Mouse (Mus musculus) limb, embryonic 13.5 days (tissue): ENCODE data around the gene Casp3. TPM values are rescaled to one million over a fixed set of nuclear protein-coding genes. Genes with fewer than 3 reads are reported as not detected.
A peak's percentile ranks its signal among the peaks of the same experiment; 100 is the strongest.
"Not testable (repeated sequence)": the region's sequence is repeated elsewhere in the genome, so short reads cannot be mapped to it uniquely, and the experiment has no call there.

ENCODE experiments used
- ATAC-seq: fragments of 200-750 bp; cut with Nextera tagmentation; 2 replicates; pipeline ENCODE4 v1.8.0; 2017; ENCODE audit warnings: low read depth, moderate number of reproducible peaks, moderate TSS enrichment; ENCODE audit not compliant: low FRiP score
- H3K27ac ChIP-seq: fragments of 300-500 bp; sonication (generic); 2 replicates; pipeline ENCODE4 v1.5.1; 2015; ENCODE audit warnings: inconsistent platforms, mild to moderate bottlenecking, moderate library complexity
- H3K27me3 ChIP-seq: fragments of 300-500 bp; sonication (generic); 2 replicates; pipeline ENCODE4 v1.6.1; 2015; ENCODE audit warnings: mild to moderate bottlenecking, inconsistent platforms
- H3K36me3 ChIP-seq: fragments of 300-500 bp; sonication (generic); 2 replicates; pipeline ENCODE4 v1.6.1; 2015; ENCODE audit warnings: inconsistent platforms, mild to moderate bottlenecking, moderate library complexity
- H3K4me1 ChIP-seq: fragments of 300-500 bp; sonication (generic); 2 replicates; pipeline ENCODE4 v1.6.1; 2015; ENCODE audit warnings: inconsistent platforms
- H3K4me2 ChIP-seq: fragments of 300-500 bp; sonication (generic); replicated peaks from 2 replicates; pipeline ENCODE4 v1.6.1; 2015; ENCODE audit warnings: inconsistent platforms, mild to moderate bottlenecking, moderate library complexity
- H3K4me3 ChIP-seq: fragments of 300-500 bp; sonication (generic); 2 replicates; pipeline ENCODE4 v1.5.1; 2015; ENCODE audit warnings: moderate library complexity, mild to moderate bottlenecking, inconsistent platforms
- H3K9ac ChIP-seq: fragments of 300-500 bp; sonication (generic); 2 replicates; pipeline ENCODE4 v1.6.1; 2015; ENCODE audit warnings: mild to moderate bottlenecking, inconsistent platforms
- H3K9me3 ChIP-seq: fragments of 300-500 bp; sonication (generic); 2 replicates; pipeline ENCODE4 v1.6.1; 2016; ENCODE audit warnings: inconsistent platforms
- WGBS: fragments of 180-500 bp; shearing (Covaris S2); methylation state at CpG from one replicate; pipeline ENCODE4 v1.1.7; 2015; 5-methylcytosine and 5-hydroxymethylcytosine counted together
- polyA plus RNA-seq: library from polyadenylated mRNA; unstranded; fragments of >200 nt; fragmentation: Nextera tagmentation; extraction: Ambion mirVana; gene quantifications from 2 replicates; pipeline ENCODE4 v1.2.1, GENCODE M21; 2015

Casp3 gene
- polyA plus RNA-seq: 107 and 109 TPM in 2 replicates

DNA sequence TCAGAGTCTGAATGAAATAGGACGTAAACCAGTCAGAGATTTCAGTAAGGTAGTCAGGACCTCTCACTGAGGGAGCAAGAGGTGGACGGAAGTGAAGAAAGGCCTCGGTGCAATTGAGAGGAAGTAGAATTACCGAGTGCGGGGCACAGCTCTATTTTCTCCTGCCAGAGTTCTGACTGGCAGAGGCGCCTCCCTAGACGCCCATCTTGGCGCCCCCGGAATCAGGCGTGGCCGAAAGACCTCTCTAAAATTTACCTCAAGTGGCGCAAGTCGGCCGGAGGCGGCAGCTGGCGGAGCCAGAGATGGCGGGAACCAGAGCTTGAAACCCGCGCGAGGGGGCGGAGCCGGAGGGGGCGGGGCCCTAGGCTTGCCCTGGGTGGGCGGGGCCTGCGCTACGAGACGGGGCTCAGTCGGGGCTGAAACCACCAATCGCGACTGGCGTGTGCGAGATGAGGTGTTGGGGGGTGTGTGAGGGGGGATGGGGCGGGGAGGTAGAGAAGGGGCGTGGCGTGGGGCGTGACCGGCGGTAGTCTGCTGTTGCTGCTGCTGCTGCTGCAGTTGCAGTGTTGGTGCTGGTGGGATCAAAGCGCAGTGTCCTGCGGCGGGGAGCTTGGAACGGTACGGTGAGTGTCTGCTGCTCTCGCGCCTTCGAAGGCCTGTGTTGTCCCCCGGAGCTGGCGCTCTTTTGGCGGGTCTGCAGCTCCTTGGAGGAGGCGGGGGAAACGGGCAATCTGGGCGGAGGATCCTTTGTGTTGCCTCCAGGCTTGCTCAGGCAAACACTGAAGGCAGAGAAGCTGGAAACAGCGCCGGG lies at the start of gene Casp3, which contains the start of gene Primpol:
Gene Casp3 (plus strand): TSS at position 413 of the 811 bp plus-strand sequence.
Gene Primpol (minus strand): TSS at position 334 of the 811 bp plus-strand sequence.
- peak; percentile 97 for ATAC-seq
- peak within 1 kb of the TSS; percentile 82 for H3K4me3 ChIP-seq

DNA sequence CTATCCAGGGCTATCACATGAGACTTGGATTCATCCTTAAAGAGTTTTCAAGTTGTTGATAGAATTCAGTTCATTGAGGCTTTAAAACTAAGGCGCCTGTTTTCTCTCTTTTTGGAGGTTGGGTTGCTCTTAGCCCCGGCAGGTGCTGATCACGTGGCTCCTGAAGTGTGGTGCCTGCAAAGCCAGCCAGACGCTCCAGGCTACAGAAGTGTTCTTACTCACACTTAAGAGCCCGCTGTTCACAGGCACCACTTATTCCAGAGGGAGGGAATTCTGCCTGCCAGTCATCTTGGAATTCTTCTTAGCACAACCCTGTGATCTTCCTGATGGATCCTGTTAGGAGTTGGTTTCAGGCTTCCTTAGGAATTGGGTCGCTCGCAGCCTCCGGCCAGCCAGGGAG lies 49.1 kb upstream of the Casp3 start:
- Histone ChIP-seq H3K9ac (no peak overlapping the region), H3K27me3 (no peaks in the 10 kb centered on the region), H3K4me2 (no peak overlapping the region), H3K4me1 (no peaks in the 10 kb centered on the region), H3K27ac (no peak overlapping the region), H3K9me3 (no peaks in the 10 kb centered on the region), H3K36me3 (peaks cover 27% of the 10 kb centered on the region), H3K4me3 (no peak overlapping the region)
- ATAC-seq: no peak
- 72% methylated on average over 8 of the region's 8 CpGs for whole genome bisulfite sequencing

More for the DNA sequence above, at the start of gene Casp3, which contains the start of gene Primpol:
- H3K9ac ChIP-seq: peak within 1 kb of the TSS; percentile 90
- under 1% methylated on average over 51 of the region's 54 CpGs for WGBS
- no peaks in the 10 kb centered on the region for H3K9me3 ChIP-seq
- peaks cover 37% of the 10 kb centered on the region for H3K4me1 ChIP-seq
- H3K4me2 ChIP-seq: peak within 1 kb of the TSS; percentile 94
- H3K27me3 ChIP-seq: no peaks in the 10 kb centered on the region
- H3K36me3 ChIP-seq: no peaks in the 10 kb centered on the region
- peak within 1 kb of the TSS; percentile 94 for H3K27ac ChIP-seq

- Histone ChIP-seq H3K9me3 (no peaks in the 10 kb centered on the region), H3K4me1 (no peaks in the 10 kb centered on the region), H3K27me3 (no peaks in the 10 kb centered on the region), H3K9ac (no peak overlapping the region), H3K4me3 (no peak overlapping the region), H3K27ac (no peak overlapping the region), H3K4me2 (no peak overlapping the region), H3K36me3 (peaks cover 29% of the 10 kb centered on the region)
- WGBS: 81% methylated on average over 2 of the region's 2 CpGs
- ATAC-seq: no peak
Observed at GRCm38 (mm10) chr8:46568942-46569341, 48.1 kb upstream of the Casp3 start.

DNA sequence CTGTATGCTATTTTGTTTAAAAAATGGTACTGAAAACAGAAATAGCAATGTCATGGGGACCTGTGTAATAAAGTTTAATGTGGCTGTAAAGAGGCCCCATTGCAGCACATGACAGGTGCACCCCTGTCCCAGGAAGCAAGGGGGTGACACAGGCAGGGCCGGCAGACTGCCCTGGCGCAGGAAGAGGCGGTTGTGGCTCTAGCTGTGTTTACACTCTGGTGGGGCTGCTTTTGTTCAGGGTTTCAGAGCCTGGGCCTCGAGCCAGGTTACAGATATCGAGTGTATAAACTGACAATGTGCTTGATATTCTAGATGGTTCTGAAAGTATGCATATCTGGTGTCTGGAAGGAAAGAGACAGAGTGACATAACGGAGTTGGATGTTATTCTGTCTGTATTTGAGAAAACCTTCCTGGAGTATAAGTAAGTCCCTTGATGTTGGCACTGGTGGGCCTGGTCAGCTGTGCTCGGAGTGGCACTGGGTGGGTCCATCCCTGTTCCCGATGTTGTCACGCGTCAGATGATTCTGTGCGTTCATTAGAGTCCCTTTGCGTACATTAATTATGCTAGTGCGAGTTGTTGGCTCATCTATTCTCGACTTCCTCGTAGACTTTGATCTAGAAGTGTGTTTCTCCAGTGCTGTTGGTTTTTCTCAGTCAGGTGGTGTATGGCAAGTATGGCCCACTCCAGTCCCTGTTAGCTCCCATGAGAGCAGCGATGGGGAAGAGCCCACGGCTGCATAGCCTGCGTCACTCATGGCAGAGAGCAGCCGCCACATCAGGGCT lies 47.2 kb upstream of the Casp3 start:
- WGBS: 85% methylated on average over 19 of the region's 19 CpGs
- no peaks in the 10 kb centered on the region for H3K4me1 ChIP-seq
- H3K9ac ChIP-seq: no peak overlapping the region
- H3K9me3 ChIP-seq: no peaks in the 10 kb centered on the region
- H3K4me3 ChIP-seq: no peak overlapping the region
- no peaks in the 10 kb centered on the region for H3K27me3 ChIP-seq
- no peak overlapping the region for H3K27ac ChIP-seq
- no peak for ATAC-seq
- H3K36me3 ChIP-seq: peaks cover 37% of the 10 kb centered on the region
- no peak overlapping the region for H3K4me2 ChIP-seq

DNA sequence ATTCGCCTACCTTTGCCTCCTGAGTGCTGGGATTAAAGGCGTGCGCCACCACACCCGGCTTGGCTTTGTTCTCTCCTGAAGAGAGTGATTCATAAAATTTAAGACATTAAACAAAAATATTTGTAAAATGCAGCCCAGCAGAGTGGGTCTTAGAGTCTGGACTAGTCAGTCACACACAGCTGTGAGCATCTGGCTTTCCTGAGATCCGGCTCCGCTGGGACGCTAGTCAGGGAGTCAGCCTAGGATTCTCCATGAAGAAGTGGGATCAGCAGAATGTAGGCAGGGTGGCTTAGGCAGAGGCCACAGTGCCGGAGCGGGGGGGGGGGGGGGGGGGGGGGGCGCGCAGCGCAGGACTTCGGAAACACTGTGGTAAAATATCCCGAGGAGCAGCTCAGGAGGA lies 46.4 kb upstream of the Casp3 start:
- no peak overlapping the region for H3K4me2 ChIP-seq
- WGBS: 92% methylated on average over 9 of the region's 14 CpGs
- no peak overlapping the region for H3K4me3 ChIP-seq
- H3K36me3 ChIP-seq: peaks cover 33% of the 10 kb centered on the region
- H3K9me3 ChIP-seq: no peaks in the 10 kb centered on the region
- H3K27me3 ChIP-seq: no peaks in the 10 kb centered on the region
- no peak overlapping the region for H3K27ac ChIP-seq
- H3K9ac ChIP-seq: no peak overlapping the region
- no peaks in the 10 kb centered on the region for H3K4me1 ChIP-seq
- ATAC-seq: no peak

GRCm38 (mm10) chr8:46573446-46573845 lies 43.6 kb upstream of the Casp3 start:
- Histone ChIP-seq H3K4me1 (no peaks in the 10 kb centered on the region), H3K4me2 (no peak overlapping the region), H3K27ac (no peak overlapping the region), H3K27me3 (no peaks in the 10 kb centered on the region), H3K9ac (no peak overlapping the region), H3K4me3 (no peak overlapping the region), H3K36me3 (peaks cover 50% of the 10 kb centered on the region), H3K9me3 (no peaks in the 10 kb centered on the region)
- ATAC-seq: no peak
- WGBS: 72% methylated on average over 2 of the region's 2 CpGs

DNA sequence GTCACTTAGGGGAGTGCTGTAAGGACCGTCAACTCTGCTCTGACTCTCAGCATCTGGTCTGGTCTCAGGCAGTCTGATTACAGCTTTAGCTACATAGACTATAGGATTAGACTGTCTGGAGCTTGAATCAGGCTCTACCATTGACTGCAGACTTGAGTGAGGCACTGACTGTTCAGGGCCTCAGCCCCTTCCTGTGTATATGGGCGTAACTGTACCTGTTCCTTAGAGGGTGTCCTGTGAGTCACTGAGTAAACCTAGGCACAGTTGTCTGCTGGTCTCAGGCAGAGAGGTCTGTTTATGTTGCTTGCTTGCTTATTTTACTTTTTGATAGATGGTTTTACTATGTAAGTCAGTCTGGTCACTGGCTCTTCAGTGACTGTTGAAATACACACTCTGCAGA lies 43.1 kb upstream of the Casp3 start:
- WGBS: 82% methylated on average over 2 of the region's 2 CpGs
- H3K4me1 ChIP-seq: no peaks in the 10 kb centered on the region
- no peak overlapping the region for H3K9ac ChIP-seq
- H3K27me3 ChIP-seq: no peaks in the 10 kb centered on the region
- H3K9me3 ChIP-seq: no peaks in the 10 kb centered on the region
- ATAC-seq: no peak
- H3K36me3 ChIP-seq: peaks cover 55% of the 10 kb centered on the region
- H3K4me3 ChIP-seq: no peak overlapping the region
- no peak overlapping the region for H3K27ac ChIP-seq
- no peak overlapping the region for H3K4me2 ChIP-seq

- no peak overlapping the region for H3K27ac ChIP-seq
- H3K4me1 ChIP-seq: no peaks in the 10 kb centered on the region
- no peak overlapping the region for H3K9ac ChIP-seq
- H3K9me3 ChIP-seq: no peaks in the 10 kb centered on the region
- H3K27me3 ChIP-seq: no peaks in the 10 kb centered on the region
- H3K4me2 ChIP-seq: no peak overlapping the region
- WGBS: 94% methylated on average over 9 of the region's 9 CpGs
- no peak overlapping the region for H3K4me3 ChIP-seq
- ATAC-seq: no peak
- H3K36me3 ChIP-seq: peaks cover 73% of the 10 kb centered on the region
Observed at GRCm38 (mm10) chr8:46578794-46579193, 38.3 kb upstream of the Casp3 start.

DNA sequence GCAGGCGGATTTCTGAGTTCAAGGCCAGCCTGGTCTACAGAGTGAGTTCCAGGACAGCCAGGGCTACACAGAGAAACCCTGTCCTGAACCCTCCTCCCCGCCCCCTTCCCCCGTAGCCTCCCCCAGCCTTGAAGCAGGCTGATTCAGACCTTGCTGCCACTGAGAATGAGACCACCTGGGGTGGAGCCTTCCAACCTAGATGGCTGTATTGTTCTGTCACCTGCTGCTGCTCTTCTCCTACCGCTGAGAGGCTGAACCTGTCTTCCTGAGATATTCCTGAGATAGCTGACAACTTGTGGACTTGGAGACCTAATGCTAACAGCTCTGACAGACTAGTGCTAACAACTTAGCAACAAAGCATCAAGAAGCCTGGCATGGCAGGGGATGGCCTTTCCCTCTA lies 32.8 kb upstream of the Casp3 start:
- 46% methylated on average over 4 of the region's 4 CpGs for WGBS
- ATAC-seq, H3K9ac ChIP-seq: not testable (repeated sequence)

GRCm38 (mm10) chr8:46585576-46585975 lies 31.5 kb upstream of the Casp3 start:
- 74% methylated on average over 3 of the region's 3 CpGs for WGBS
- H3K4me3 ChIP-seq: no peak overlapping the region
- H3K27me3 ChIP-seq: no peaks in the 10 kb centered on the region
- peaks cover 22% of the 10 kb centered on the region for H3K36me3 ChIP-seq
- H3K9ac ChIP-seq: no peak overlapping the region
- no peak overlapping the region for H3K4me2 ChIP-seq
- no peak for ATAC-seq
- 0 out of 2 replicates have a peak, but pooled peaks cover 3% of the 10 kb centered on the region for H3K4me1 ChIP-seq
- no peak overlapping the region for H3K27ac ChIP-seq
- no peaks in the 10 kb centered on the region for H3K9me3 ChIP-seq

More for the DNA sequence above, 32.8 kb upstream of the Casp3 start:
- not testable (repeated sequence) for H3K4me3 ChIP-seq, H3K27me3 ChIP-seq, H3K4me2 ChIP-seq, H3K9me3 ChIP-seq, H3K27ac ChIP-seq, H3K4me1 ChIP-seq
- peaks cover 32% of the 10 kb centered on the region for H3K36me3 ChIP-seq

DNA sequence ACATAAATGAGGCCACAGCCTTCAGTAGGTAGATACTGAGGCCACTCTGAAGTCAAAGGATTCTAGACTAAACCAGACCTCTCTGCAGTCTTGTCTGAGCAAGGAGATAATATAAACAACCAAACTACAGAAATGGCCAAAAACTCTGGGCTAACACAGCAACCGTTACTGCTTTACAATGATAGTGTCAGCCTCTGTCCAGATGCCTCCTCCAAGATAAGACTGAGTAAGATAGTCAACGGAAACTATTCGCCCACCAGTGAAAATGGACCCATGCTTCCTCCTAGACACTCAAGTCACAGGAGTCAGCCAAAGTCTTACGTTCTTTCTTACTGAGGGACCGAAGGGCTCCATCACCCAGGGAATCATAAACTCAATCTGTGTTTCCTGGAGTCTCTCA lies 29.2 kb upstream of the Casp3 start:
- 84% methylated on average over 5 of the region's 5 CpGs for WGBS
- no peak for ATAC-seq

DNA sequence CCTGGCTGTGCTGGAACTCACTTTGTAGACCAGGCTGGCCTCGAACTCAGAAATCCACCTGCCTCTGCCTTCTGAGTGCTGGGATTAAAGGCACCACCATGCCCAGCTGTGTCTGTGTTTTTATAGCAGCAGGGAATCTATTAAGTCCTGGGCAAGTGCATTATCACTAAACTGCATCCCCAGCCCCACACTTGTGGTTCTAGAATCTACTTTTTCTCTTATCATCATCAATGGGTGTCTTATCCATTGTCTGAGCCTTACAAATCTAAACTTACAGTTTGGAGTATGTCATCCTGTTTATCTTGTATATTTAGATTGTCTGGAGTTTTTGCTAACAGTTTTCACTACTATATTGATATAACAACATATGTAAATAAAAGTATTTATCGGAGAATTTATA lies 28.4 kb upstream of the Casp3 start:
- H3K36me3 ChIP-seq: peaks cover 5% of the 10 kb centered on the region; the same call in 1 of the 2 replicates
- H3K4me2 ChIP-seq: no peak overlapping the region
- H3K9ac ChIP-seq: no peak overlapping the region
- H3K27ac ChIP-seq: no peak overlapping the region
- 94% methylated on average over 2 of the region's 2 CpGs for WGBS
- H3K27me3 ChIP-seq: no peaks in the 10 kb centered on the region
- H3K4me1 ChIP-seq: 0 out of 2 replicates have a peak, but pooled peaks cover 3% of the 10 kb centered on the region
- H3K9me3 ChIP-seq: no peaks in the 10 kb centered on the region
- no peak for ATAC-seq
- H3K4me3 ChIP-seq: no peak overlapping the region

More for the DNA sequence above, 29.2 kb upstream of the Casp3 start:
- H3K9ac ChIP-seq: no peak overlapping the region
- no peak overlapping the region for H3K4me3 ChIP-seq
- H3K36me3 ChIP-seq: peaks cover 1% of the 10 kb centered on the region; the same call in 1 of the 2 replicates
- H3K27ac ChIP-seq: no peak overlapping the region
- H3K27me3 ChIP-seq: no peaks in the 10 kb centered on the region
- H3K4me1 ChIP-seq: 0 out of 2 replicates have a peak, but pooled peaks cover 3% of the 10 kb centered on the region
- H3K4me2 ChIP-seq: no peak overlapping the region
- no peaks in the 10 kb centered on the region for H3K9me3 ChIP-seq
